7 mouse cellular contexts compared by ENCODE assay signal in genomic region chr11:49000411-49000810, GRCm38 (mm10). TPM values are rescaled to one million over a fixed set of nuclear protein-coding genes. Genes with fewer than 3 reads are reported as not detected.
"Had no signal": no experiment of that assay in that cellular context is flagged by ENCODE, and none has a peak within 500 bp of the region (broad histone marks: within the 10 kb centered on the region; RNA-seq: fewer than 3 reads in every experiment).

No protein-coding gene starts in this region.

RNA-seq across cellular contexts. Expression of gene Tgtp1, which starts 6.4 kb away (rescaled TPM):
- polyA plus RNA-seq: neural tube, embryonic 14.5 days; neural tube, embryonic 15.5 days had no signal

RNA-seq across cellular contexts. Expression of gene Gm12185, which starts 8.4 kb away (rescaled TPM):
- polyA plus RNA-seq: neural tube, embryonic 13.5 days; neural tube, embryonic 14.5 days; neural tube, embryonic 15.5 days; stomach, embryonic 14.5 days; stomach, embryonic 15.5 days; stomach, embryonic 16.5 days; testis, adult 2 months had no signal

RNA-seq across cellular contexts. Expression of gene 9930111J21Rik1, which starts 21.2 kb away (rescaled TPM):
- polyA plus RNA-seq: neural tube, embryonic 14.5 days; testis, adult 2 months had no signal

RNA-seq across cellular contexts. Expression of gene Olfr56, which starts 21.7 kb away (rescaled TPM):
- polyA plus RNA-seq: neural tube, embryonic 13.5 days; neural tube, embryonic 14.5 days; neural tube, embryonic 15.5 days; stomach, embryonic 14.5 days; stomach, embryonic 15.5 days; stomach, embryonic 16.5 days; testis, adult 2 months had no signal
